Mouse (Mus musculus): ENCODE measurements around the gene Sox5.
A peak's percentile ranks its signal among the peaks of the same experiment; 100 is the strongest.

The Sox5 gene

GRCm38 (mm10) chr6:144076376-144076775 is 705.4 kb downstream of the Sox5 start:
- no peak for DNase-seq

GRCm38 (mm10) chr6:144075327-144075941 is 706.3 kb downstream of the Sox5 start:
- DNase-seq = no peak

GRCm38 (mm10) chr6:144074826-144075225 is 707.0 kb downstream of the Sox5 start:
- no peak for DNase-seq

GRCm38 (mm10) chr6:144070461-144070860 is 711.3 kb downstream of the Sox5 start:
- DNase-seq = no peak

- DNase-seq = no peak
These were observed 714.3 kb downstream of the Sox5 start for GRCm38 (mm10) chr6:144067491-144067890.

GRCm38 (mm10) chr6:144062428-144062827 is 719.3 kb downstream of the Sox5 start:
- no peak for DNase-seq

GRCm38 (mm10) chr6:144061814-144062213 is 720.0 kb downstream of the Sox5 start:
- no peak for DNase-seq

- no peak for DNase-seq
These were observed 724.6 kb downstream of the Sox5 start for GRCm38 (mm10) chr6:144057098-144057632.

- peak; percentile 38 to 67 for DNase-seq
These were observed 725.3 kb downstream of the Sox5 start for GRCm38 (mm10) chr6:144056252-144057097.

GRCm38 (mm10) chr6:144052487-144052886 is 729.3 kb downstream of the Sox5 start:
- no peak for DNase-seq

GRCm38 (mm10) chr6:144051316-144051715 is 730.5 kb downstream of the Sox5 start:
- no peak for DNase-seq

- DNase-seq = no peak
These were observed 733.4 kb downstream of the Sox5 start for GRCm38 (mm10) chr6:144048201-144048924.

- DNase-seq = no peak
These were observed 736.3 kb downstream of the Sox5 start for GRCm38 (mm10) chr6:144045503-144045902.

- no peak for DNase-seq
These were observed 737.4 kb downstream of the Sox5 start for GRCm38 (mm10) chr6:144044381-144044780.

GRCm38 (mm10) chr6:144042936-144043335 is 738.8 kb downstream of the Sox5 start:
- DNase-seq = no peak

- no peak for DNase-seq
These were observed 739.8 kb downstream of the Sox5 start for GRCm38 (mm10) chr6:144041941-144042340.

GRCm38 (mm10) chr6:144041188-144041587 is 740.6 kb downstream of the Sox5 start:
- no peak for DNase-seq

GRCm38 (mm10) chr6:144040349-144040748 is 741.4 kb downstream of the Sox5 start:
- DNase-seq = no peak

- DNase-seq = no peak
These were observed 742.6 kb downstream of the Sox5 start for GRCm38 (mm10) chr6:144039221-144039620.

- no peak for DNase-seq
These were observed 748.6 kb downstream of the Sox5 start for GRCm38 (mm10) chr6:144033191-144033590.

- DNase-seq = no peak
These were observed 764.8 kb downstream of the Sox5 start for GRCm38 (mm10) chr6:144016929-144017328.

GRCm38 (mm10) chr6:144011880-144012524 is 769.8 kb downstream of the Sox5 start:
- no peak for DNase-seq

GRCm38 (mm10) chr6:144010995-144011394 is 770.8 kb downstream of the Sox5 start:
- no peak for DNase-seq

Data from kidney, postnatal 25 days (tissue).